Comparison of ENCODE assay signal across 12 mouse cellular contexts in the genomic region with DNA sequence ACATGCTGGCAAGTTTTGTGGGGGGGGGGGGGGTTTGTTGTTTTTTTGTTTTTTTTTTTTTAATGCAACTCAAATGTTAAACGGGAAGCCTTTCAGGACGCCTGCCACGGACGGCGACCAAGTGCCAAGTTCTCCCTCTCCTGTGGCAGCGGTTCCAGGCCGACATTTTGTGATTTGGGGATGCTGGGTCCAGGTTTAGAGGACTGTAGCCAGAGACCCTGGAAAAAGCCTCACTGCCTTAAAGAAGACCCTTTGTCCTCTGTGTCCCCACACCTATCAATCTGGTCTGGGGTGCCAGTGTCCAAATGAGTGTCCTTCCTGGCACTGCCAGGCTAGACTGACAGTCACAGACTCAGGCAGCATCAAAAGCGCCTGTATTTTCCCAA.
"Had no signal": no experiment of that assay in that cellular context is flagged by ENCODE, and none has a peak within 500 bp of the region (broad histone marks: within the 10 kb centered on the region; RNA-seq: fewer than 3 reads in every experiment).

No protein-coding gene starts in this region.

- H3K4me2 ChIP-seq: liver, embryonic 11.5 days; liver, embryonic 15.5 days; neural tube, embryonic 13.5 days; stomach, embryonic 15.5 days had no signal

- H3K4me3 ChIP-seq: layer of hippocampus, adult 2 months; left cerebral cortex, adult 2 months; limb, embryonic 10.5 days; liver, embryonic 15.5 days; neural tube, embryonic 13.5 days; stomach, embryonic 15.5 days had no signal

- H3K27me3 ChIP-seq: liver, embryonic 15.5 days; neural tube, embryonic 13.5 days; stomach, embryonic 15.5 days had no signal

- H3K27ac ChIP-seq: kidney, postnatal 0 days; layer of hippocampus, adult 2 months; left cerebral cortex, adult 2 months; limb, embryonic 10.5 days; liver, embryonic 15.5 days; neural tube, embryonic 13.5 days; stomach, embryonic 15.5 days had no signal

- H3K4me1 ChIP-seq: liver, embryonic 15.5 days had no signal

- H3K9me3 ChIP-seq: limb, embryonic 10.5 days; liver, embryonic 15.5 days; neural tube, embryonic 13.5 days; stomach, embryonic 15.5 days had no signal

- H3K36me3 ChIP-seq: limb, embryonic 10.5 days; liver, embryonic 15.5 days; neural tube, embryonic 13.5 days; stomach, embryonic 15.5 days had no signal

- ATAC-seq: lung, postnatal 0 days had no signal

- H3K9ac ChIP-seq: liver, embryonic 15.5 days; neural tube, embryonic 13.5 days; stomach, embryonic 15.5 days had no signal

- DNase-seq: lung, adult 2 months; lung, postnatal 36 days; thymus, postnatal 4 days had no signal
